Mouse (Mus musculus): Measurements from ENCODE around the gene Gm3854. TPM values are rescaled to one million over a fixed set of nuclear protein-coding genes. Genes with fewer than 3 reads are reported as not detected.
"Not testable (repeated sequence)": the region's sequence is repeated elsewhere in the genome, so short reads cannot be mapped to it uniquely, and the experiment has no call there.

The Gm3854 gene
- polyA plus RNA-seq, 1 experiment from 2014 or later = 1.9 TPM

DNA sequence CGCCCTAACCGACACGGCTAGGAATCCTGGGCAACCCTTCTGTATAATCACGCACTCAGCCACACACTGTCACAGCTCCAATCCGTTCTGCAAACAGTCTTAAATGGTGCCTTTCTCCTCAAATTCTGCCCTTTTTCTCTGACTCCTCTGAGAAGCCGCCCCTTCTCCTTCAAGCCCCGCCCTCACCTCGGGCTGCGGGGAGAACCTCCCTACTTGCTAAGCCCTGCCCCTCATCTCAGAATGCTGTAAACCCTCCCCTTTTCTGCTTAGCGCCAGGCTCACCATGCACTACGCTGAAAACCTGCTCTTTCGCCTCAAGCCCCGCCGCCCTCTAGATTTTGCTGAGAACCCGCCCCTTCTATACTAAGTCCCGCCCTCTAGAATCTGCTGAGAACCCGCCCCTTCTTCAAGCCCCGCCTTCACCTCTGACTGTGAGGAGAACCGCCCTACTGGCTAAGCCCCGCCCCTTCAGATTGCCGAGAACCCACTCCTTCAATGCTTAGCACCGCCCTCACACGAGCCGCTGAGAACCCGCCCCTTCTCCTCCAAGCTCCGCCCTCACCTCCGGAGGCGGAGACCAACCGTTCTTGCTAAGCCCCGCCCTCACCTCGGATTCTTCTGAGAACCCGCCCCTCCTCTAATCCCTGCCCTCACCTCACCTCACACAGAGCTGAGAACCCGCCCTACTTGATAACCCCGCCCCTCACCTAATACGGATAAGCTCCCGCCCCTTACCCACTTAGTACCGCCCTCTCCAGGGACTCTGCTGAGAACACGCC is 18.9 kb downstream of the Gm3854 start:
- WGBS = under 1% methylated on average over 38 of the region's 38 CpGs
- ATAC-seq (ENCODE audit: insufficient number of reproducible peaks, low FRiP score, low TSS enrichment, low read depth) = peak; percentile 94
- Histone ChIP-seq H3K4me2 (peak overlapping the region; percentile 67), H3K9ac (peak overlapping the region; percentile 31; the same call in 1 of the 2 replicates), H3K27ac (peak overlapping the region; percentile 92), H3K27me3 (no peaks in the 10 kb centered on the region), H3K4me1 (no peaks in the 10 kb centered on the region), H3K9me3 (no peaks in the 10 kb centered on the region), H3K36me3 (no peaks in the 10 kb centered on the region), H3K4me3 (peak overlapping the region; percentile 61)

DNA sequence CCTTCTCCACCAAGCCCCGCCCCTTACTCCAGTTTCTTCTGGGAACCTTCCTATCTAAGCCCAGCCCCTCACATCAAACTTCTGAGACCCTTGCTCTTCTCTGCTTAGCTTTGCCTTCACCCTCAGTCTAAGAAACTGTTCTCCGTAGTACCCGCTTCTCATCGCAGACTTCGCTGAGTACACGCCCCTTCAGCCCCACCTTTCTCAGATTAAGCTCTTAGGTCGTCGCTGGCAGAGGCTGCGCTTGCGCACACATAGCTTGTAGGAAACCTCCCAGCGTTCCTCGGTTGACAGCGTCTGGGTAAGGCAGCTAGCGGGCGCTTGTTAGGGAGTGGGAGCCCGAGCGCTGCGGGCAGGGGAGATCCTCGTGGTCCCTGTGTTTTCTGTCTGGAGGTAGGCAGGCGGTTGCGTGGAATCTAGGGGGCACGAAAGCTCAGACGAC is 19.5 kb downstream of the Gm3854 start, which contains the start of gene Zfp78:
Gene Zfp78 (plus strand): TSS at position 234 of the 442 bp plus-strand sequence.
- Histone ChIP-seq H3K4me2 (peak within 1 kb of the TSS; percentile 67), H3K9ac (peak within 1 kb of the TSS; percentile 45), H3K9me3 (no peaks in the 10 kb centered on the region), H3K4me1 (no peaks in the 10 kb centered on the region), H3K4me3 (peak within 1 kb of the TSS; percentile 61), H3K27me3 (no peaks in the 10 kb centered on the region), H3K36me3 (no peaks in the 10 kb centered on the region), H3K27ac (peak within 1 kb of the TSS; percentile 92)
- 0% methylated on average over 23 of the region's 23 CpGs for WGBS
- ATAC-seq (ENCODE audit: insufficient number of reproducible peaks, low FRiP score, low TSS enrichment, low read depth) = peak; percentile 77

DNA sequence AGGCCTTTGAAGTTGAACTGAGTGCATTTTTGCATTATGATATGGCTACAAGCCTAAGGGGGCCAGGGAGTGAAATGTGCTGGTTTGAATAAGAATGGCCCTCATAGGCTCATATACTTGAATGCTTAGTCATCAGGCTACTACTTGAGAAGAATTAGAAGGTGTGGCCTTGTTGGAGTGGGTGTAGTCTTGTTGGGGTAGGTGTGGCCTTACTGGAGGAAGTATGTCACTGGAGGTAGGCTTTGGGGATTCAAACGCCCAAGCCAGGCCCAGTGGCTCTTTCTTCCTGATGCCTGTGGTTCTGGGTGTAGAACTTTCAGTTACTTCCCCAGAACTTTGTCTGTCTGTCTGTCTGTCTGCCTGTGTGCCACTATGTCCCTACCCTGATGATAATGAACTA is 21.2 kb downstream of the Gm3854 start:
- no peak for ATAC-seq (ENCODE audit: insufficient number of reproducible peaks, low FRiP score, low TSS enrichment, low read depth)
- Histone ChIP-seq H3K9ac (no peak overlapping the region), H3K4me3 (no peak overlapping the region), H3K9me3 (no peaks in the 10 kb centered on the region), H3K4me1 (no peaks in the 10 kb centered on the region), H3K4me2 (no peak overlapping the region), H3K27ac (no peak overlapping the region), H3K27me3 (no peaks in the 10 kb centered on the region), H3K36me3 (no peaks in the 10 kb centered on the region)
- WGBS = 58% methylated on average over 1 of the region's 1 CpGs

DNA sequence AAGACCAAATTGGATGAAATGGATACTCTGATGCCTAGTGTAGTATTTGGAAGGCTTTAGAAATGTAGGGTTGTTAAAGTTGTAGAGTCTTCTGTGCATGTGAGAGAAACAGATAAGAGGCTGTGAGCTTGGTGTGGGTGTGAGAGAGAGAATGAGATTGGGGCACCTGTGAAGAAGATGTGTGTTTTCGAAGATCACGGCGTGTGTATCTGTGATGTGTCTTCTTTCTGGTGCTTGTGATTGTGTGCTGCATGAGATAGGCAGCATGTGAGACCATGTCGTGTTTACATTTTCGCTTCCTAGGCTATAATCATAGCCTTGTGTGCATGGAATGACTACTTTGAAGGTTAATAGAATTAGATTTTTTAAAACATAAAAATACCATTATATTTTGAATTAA is 23.6 kb downstream of the Gm3854 start:
- Histone ChIP-seq H3K9ac (no peak overlapping the region), H3K9me3 (no peaks in the 10 kb centered on the region), H3K27ac (no peak overlapping the region), H3K4me1 (no peaks in the 10 kb centered on the region), H3K27me3 (no peaks in the 10 kb centered on the region), H3K36me3 (0 out of 2 replicates have a peak, but pooled peaks cover under 1% of the 10 kb centered on the region), H3K4me2 (no peak overlapping the region), H3K4me3 (no peak overlapping the region)
- ATAC-seq (ENCODE audit: insufficient number of reproducible peaks, low FRiP score, low TSS enrichment, low read depth) = no peak
- WGBS = 85% methylated on average over 5 of the region's 5 CpGs

DNA sequence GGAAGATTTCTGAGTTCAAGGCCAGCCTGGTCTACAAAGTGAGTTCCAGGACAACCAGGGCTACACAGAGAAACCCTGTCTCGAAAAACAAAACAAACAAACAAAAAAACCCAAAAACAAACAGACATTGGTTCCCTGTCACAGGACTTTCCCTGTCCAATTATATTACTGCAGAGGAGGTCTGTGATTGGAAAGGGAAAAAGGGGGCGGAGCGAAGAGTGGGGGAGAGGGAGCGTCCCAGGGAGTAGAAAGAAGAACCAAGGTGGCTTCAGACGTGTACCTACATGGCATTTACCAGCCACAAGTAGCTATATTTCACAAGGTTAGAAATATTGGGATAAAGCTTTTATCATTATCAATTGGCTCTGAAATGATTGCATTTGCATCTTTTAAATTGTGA is 24.6 kb downstream of the Gm3854 start:
- not testable (repeated sequence) for H3K36me3 ChIP-seq; H3K27me3 ChIP-seq; ATAC-seq (ENCODE audit: insufficient number of reproducible peaks, low FRiP score, low TSS enrichment, low read depth); H3K4me2 ChIP-seq; H3K4me1 ChIP-seq; H3K4me3 ChIP-seq; H3K9me3 ChIP-seq; H3K27ac ChIP-seq; H3K9ac ChIP-seq
- 79% methylated on average over 5 of the region's 5 CpGs for whole genome bisulfite sequencing

DNA sequence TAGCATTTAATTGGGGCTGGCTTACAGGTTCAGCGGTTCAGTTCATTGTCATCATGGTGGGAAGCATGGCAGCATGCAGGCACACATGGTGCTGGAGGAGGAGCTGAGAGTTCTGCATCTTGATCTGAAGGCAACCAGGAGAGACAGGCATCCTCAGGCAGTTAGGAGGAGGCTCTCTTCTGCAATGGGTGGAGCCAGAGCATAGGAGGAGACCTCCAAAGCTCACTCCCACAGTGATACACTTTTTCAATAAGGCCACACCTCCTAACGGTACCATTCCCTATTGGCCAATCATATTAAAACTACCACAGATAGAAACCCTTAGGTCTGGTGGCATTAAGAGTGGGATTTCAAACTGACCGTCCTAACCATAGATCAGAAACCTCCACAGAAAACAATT is 25.9 kb downstream of the Gm3854 start:
- Histone ChIP-seq H3K27ac (no peak overlapping the region), H3K9ac (no peak overlapping the region), H3K4me2 (no peak overlapping the region), H3K36me3 (0 out of 2 replicates have a peak, but pooled peaks cover 4% of the 10 kb centered on the region), H3K27me3 (no peaks in the 10 kb centered on the region), H3K4me3 (no peak overlapping the region), H3K4me1 (no peaks in the 10 kb centered on the region), H3K9me3 (no peaks in the 10 kb centered on the region)
- ATAC-seq (ENCODE audit: insufficient number of reproducible peaks, low FRiP score, low TSS enrichment, low read depth) = no peak
- WGBS = 75% methylated on average over 3 of the region's 3 CpGs

DNA sequence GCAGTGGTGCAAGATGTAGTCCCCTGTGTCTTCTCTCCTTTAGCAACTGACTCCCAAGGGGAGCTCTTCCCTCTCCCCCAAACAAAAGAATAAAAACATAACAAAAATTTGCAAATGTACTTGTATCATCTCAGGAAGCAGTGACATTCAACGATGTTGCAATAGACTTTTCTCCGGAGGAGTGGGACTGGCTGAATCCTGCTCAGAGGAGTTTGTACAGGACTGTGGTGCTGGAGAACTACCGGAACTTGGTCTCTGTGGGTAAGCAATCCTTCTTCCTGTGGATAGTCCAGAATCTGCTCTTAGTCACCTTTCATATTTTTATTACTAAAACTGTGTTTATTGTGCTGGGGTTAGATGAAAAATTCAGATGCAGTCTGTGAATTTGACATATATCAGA is 29.4 kb downstream of the Gm3854 start:
- no peaks in the 10 kb centered on the region for H3K27me3 ChIP-seq
- no peak overlapping the region for H3K4me3 ChIP-seq
- H3K27ac ChIP-seq = no peak overlapping the region
- H3K4me1 ChIP-seq = no peaks in the 10 kb centered on the region
- 0 out of 2 replicates have a peak, but pooled peaks cover 4% of the 10 kb centered on the region for H3K36me3 ChIP-seq
- WGBS = 91% methylated on average over 3 of the region's 3 CpGs
- no peak for ATAC-seq (ENCODE audit: insufficient number of reproducible peaks, low FRiP score, low TSS enrichment, low read depth)
- no peaks in the 10 kb centered on the region for H3K9me3 ChIP-seq
- no peak overlapping the region for H3K9ac ChIP-seq
- no peak overlapping the region for H3K4me2 ChIP-seq

DNA sequence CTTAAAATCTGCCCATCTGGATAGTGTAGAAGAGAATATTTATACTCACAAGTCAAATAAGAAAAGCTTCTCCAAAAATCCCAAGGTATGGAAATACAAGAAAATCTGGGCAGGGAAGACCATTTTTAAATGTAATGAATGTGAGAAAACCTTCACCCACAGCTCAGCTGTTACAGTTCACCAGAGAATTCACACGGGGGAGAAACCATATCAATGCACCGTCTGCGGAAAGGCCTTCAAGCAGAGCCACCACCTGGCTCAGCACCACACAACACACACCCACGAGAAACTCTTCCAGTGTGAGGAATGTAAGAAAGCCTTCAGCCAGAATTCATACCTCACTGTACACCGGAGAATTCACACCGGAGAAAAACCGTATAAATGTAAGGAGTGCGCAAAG is 34.9 kb downstream of the Gm3854 start:
- no peak overlapping the region for H3K27ac ChIP-seq
- H3K4me2 ChIP-seq = no peak overlapping the region
- WGBS = 81% methylated on average over 8 of the region's 8 CpGs
- H3K27me3 ChIP-seq = no peaks in the 10 kb centered on the region
- no peaks in the 10 kb centered on the region for H3K9me3 ChIP-seq
- H3K4me3 ChIP-seq = no peak overlapping the region
- H3K4me1 ChIP-seq = peaks cover 10% of the 10 kb centered on the region
- H3K36me3 ChIP-seq = peaks cover 3% of the 10 kb centered on the region; the same call in 1 of the 2 replicates
- ATAC-seq (ENCODE audit: insufficient number of reproducible peaks, low FRiP score, low TSS enrichment, low read depth) = no peak
- no peak overlapping the region for H3K9ac ChIP-seq

DNA sequence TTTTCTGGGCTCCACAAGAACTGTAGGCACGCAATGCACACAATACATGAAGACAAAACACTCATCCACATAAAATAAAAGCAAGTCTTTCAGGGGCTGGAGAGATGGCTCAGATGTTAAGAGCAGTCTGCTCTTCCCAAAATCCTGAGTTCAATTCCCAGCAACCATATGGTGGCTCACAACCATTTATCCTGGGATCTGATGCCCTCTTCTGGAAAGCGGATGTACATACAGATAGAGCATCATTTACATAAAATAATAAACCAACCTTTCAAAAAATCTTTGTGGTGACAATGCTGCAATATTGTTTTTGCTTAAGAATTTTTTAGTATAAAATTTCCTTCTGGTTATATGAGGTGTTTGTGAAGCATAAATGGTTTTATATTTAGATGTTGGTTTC is 37.9 kb downstream of the Gm3854 start:
- H3K9me3 ChIP-seq = no peaks in the 10 kb centered on the region
- no peak overlapping the region for H3K9ac ChIP-seq
- no peak overlapping the region for H3K27ac ChIP-seq
- H3K4me2 ChIP-seq = no peak overlapping the region
- H3K27me3 ChIP-seq = no peaks in the 10 kb centered on the region
- H3K4me1 ChIP-seq = peaks cover 14% of the 10 kb centered on the region
- no peak overlapping the region for H3K4me3 ChIP-seq
- WGBS = 83% methylated on average over 2 of the region's 2 CpGs
- peaks cover 3% of the 10 kb centered on the region; the same call in 1 of the 2 replicates for H3K36me3 ChIP-seq
- ATAC-seq (ENCODE audit: insufficient number of reproducible peaks, low FRiP score, low TSS enrichment, low read depth) = no peak

DNA sequence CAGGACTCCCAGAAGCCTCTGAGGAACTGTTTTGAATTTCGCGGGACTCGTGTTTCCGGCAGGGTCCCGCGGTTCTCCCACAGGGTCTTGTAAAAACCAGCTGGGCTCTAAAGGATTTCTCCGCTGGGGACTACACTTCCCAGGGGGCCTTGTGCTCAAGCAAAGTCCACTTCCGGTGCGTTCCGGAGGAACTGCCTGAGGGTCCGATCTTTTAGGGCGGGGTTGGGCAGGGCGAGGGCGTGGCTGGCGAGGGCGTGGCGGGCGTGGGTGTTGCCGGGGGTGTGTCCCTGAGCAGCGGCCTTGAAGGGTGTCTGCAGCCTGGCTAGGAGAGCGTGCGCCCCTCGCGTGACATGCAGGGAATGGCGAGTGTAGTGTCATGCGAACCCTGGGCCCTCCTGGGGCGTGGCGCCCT is 39.5 kb downstream of the Gm3854 start, which contains the start of gene Zfp28:
Gene Zfp28 (plus strand): TSS at position 252 of the 412 bp plus-strand sequence.
- peak within 1 kb of the TSS; percentile 27; the same call in 1 of the 2 replicates for H3K27ac ChIP-seq
- peak within 1 kb of the TSS; percentile 67 for H3K4me3 ChIP-seq
- no peaks in the 10 kb centered on the region for H3K27me3 ChIP-seq
- peak within 1 kb of the TSS; percentile 61 for H3K9ac ChIP-seq
- H3K9me3 ChIP-seq = no peaks in the 10 kb centered on the region
- H3K36me3 ChIP-seq = peaks cover 10% of the 10 kb centered on the region
- peak; percentile 96 for ATAC-seq (ENCODE audit: insufficient number of reproducible peaks, low FRiP score, low TSS enrichment, low read depth)
- H3K4me2 ChIP-seq = peak within 1 kb of the TSS; percentile 86
- WGBS = under 1% methylated on average over 28 of the region's 28 CpGs
- H3K4me1 ChIP-seq = peaks cover 14% of the 10 kb centered on the region

DNA sequence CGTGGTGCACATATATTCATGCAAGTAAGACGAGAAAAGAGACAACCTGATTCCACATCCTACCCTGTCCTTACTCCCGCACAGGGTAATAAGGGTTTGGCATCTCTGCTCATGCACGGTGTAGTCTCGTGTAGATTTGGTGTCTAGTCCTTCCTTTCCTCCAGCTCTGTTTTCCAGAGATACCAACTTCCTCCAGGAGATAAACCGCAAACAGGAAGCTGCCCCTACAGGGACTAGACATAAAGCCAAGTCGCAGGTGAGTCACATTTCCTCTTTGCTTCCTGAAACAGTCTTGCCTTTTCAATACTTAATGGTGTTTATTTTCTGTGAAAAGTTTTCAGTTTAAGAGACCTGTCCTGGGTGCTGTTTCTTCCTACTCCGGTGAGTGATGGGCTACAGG is 40.5 kb downstream of the Gm3854 start:
- no peaks in the 10 kb centered on the region for H3K27me3 ChIP-seq
- no peak overlapping the region for H3K27ac ChIP-seq
- H3K9me3 ChIP-seq = no peaks in the 10 kb centered on the region
- H3K4me3 ChIP-seq = peak overlapping the region; percentile 67
- WGBS = 72% methylated on average over 8 of the region's 8 CpGs
- H3K4me1 ChIP-seq = peaks cover 14% of the 10 kb centered on the region
- no peak overlapping the region for H3K9ac ChIP-seq
- no peak for ATAC-seq (ENCODE audit: insufficient number of reproducible peaks, low FRiP score, low TSS enrichment, low read depth)
- peaks cover 7% of the 10 kb centered on the region; the same call in 1 of the 2 replicates for H3K36me3 ChIP-seq
- H3K4me2 ChIP-seq = peak overlapping the region; percentile 86

DNA sequence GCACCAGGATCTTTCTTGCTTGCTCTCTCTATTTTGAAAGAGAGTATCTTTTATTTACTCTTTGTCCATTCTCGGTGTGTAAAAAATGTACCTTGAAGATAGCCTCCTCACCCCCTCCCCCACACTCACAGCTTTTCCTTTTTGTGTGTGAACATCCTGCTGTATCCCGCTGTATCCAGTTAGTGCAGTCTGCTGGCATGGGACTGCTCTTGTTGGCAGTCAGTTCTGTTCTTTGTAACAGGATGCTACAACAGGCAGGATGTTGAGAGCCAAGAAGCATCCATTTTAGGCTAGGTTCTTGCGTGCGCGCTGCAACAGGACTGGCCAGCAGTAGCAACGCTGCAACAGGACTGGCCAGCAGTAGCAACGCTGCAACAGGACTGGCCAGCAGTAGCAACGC is 43.4 kb downstream of the Gm3854 start:
- Histone ChIP-seq H3K4me1 (peaks cover 14% of the 10 kb centered on the region), H3K4me2 (no peak overlapping the region), H3K36me3 (peaks cover 33% of the 10 kb centered on the region), H3K9me3 (no peaks in the 10 kb centered on the region), H3K27ac (no peak overlapping the region), H3K4me3 (no peak overlapping the region), H3K27me3 (no peaks in the 10 kb centered on the region), H3K9ac (no peak overlapping the region)
- ATAC-seq (ENCODE audit: insufficient number of reproducible peaks, low FRiP score, low TSS enrichment, low read depth) = no peak
- 95% methylated on average over 8 of the region's 8 CpGs for WGBS

Data from limb, embryonic 15.5 days (tissue).